ENCODE assay signal across 18 mouse cellular contexts in genomic region chr5:32092281-32092680, GRCm38 (mm10). TPM values are rescaled to one million over a fixed set of nuclear protein-coding genes. Genes with fewer than 3 reads are reported as not detected.
DNase-seq lines count a peak whose midpoint lies in the region; TF ChIP-seq lines count a peak whose summit lies in the region.
"Had no signal": no experiment of that assay in that cellular context is flagged by ENCODE, and none has a peak within 500 bp of the region (broad histone marks: within the 10 kb centered on the region; RNA-seq: fewer than 3 reads in every experiment).

No protein-coding gene starts in this region.

- no peak overlapping the region for H3K4me3 ChIP-seq in kidney, adult 2 months (ENCODE audit: insufficient read depth, low read depth, low read length)
- H3K4me3 ChIP-seq in liver, adult 2 months (ENCODE audit: insufficient read depth, low read depth, low read length): no peak overlapping the region
- H3K4me3 ChIP-seq: embryonic facial prominence, embryonic 12.5 days; erythroblast, embryonic 14.5 days; forebrain, embryonic 12.5 days; forebrain, embryonic 15.5 days; hindbrain, embryonic 12.5 days; hindbrain, embryonic 15.5 days had no signal

- no peaks in the 10 kb centered on the region for H3K36me3 ChIP-seq in kidney, adult 2 months (ENCODE audit: control insufficient read depth, insufficient read depth, low read length)
- H3K36me3 ChIP-seq in liver, adult 2 months (ENCODE audit: control insufficient read depth, insufficient read depth, low read length): no peaks in the 10 kb centered on the region
- H3K36me3 ChIP-seq: embryonic facial prominence, embryonic 12.5 days; forebrain, embryonic 12.5 days; forebrain, embryonic 15.5 days; hindbrain, embryonic 12.5 days; hindbrain, embryonic 15.5 days had no signal

- peak; percentile 43 for DNase-seq in kidney, adult 2 months
- no peak for DNase-seq in kidney, adult 18-20 months
- peak; percentile 97 for DNase-seq in liver, adult 2 months (ENCODE audit: extremely low read depth, low read depth, low spot score)
- DNase-seq in liver: no peak
- peak; percentile 37 for DNase-seq in NIH3T3 (ENCODE audit: low read depth)
- no peak for DNase-seq in adrenal gland, postnatal 10 days
- DNase-seq: adrenal gland, adult 8-10 months; cerebellum, adult 18-20 months; cerebellum, adult 9-10 months; cerebellum, postnatal 14 days; gastrocnemius, postnatal 25 days; heart, adult 18-20 months had no signal

- no peaks in the 10 kb centered on the region for H3K79me2 ChIP-seq in liver, adult 2 months (ENCODE audit: control insufficient read depth, insufficient read depth, low read length)

- no peaks in the 10 kb centered on the region for H3K27me3 ChIP-seq in kidney, adult 2 months (replicated peaks; ENCODE audit: control insufficient read depth, insufficient read depth, low read length)
- H3K27me3 ChIP-seq in liver, adult 2 months (ENCODE audit: control insufficient read depth, insufficient read depth, low read length): no peaks in the 10 kb centered on the region
- H3K27me3 ChIP-seq: embryonic facial prominence, embryonic 12.5 days; forebrain, embryonic 12.5 days; forebrain, embryonic 15.5 days; hindbrain, embryonic 12.5 days; hindbrain, embryonic 15.5 days had no signal

- no peak for TF ChIP-seq CTCF in kidney, adult 2 months (conservative IDR thresholded peaks at IDR 0.05; ENCODE audit: insufficient read depth, insufficient read length, low read depth, low read length)
- no peak for TF ChIP-seq CTCF in liver, adult 2 months (IDR thresholded peaks at IDR 0.05; ENCODE audit: low read depth, low read length)

- H3K27ac ChIP-seq in kidney, adult 2 months (ENCODE audit: insufficient read depth, low read depth, low read length): no peak overlapping the region
- H3K27ac ChIP-seq in liver, adult 2 months (replicated peaks; ENCODE audit: insufficient read depth, low read depth, low read length): peak overlapping the region; percentile 63
- H3K27ac ChIP-seq: embryonic facial prominence, embryonic 12.5 days; forebrain, embryonic 12.5 days; forebrain, embryonic 15.5 days; hindbrain, embryonic 12.5 days; hindbrain, embryonic 15.5 days had no signal

- H3K9ac ChIP-seq in liver, adult 2 months (ENCODE audit: low read depth, low read length): no peak overlapping the region
- H3K9ac ChIP-seq: embryonic facial prominence, embryonic 12.5 days; forebrain, embryonic 12.5 days; forebrain, embryonic 15.5 days; hindbrain, embryonic 12.5 days; hindbrain, embryonic 15.5 days had no signal

- no peak for TF ChIP-seq POLR2A in kidney, adult 2 months (IDR thresholded peaks at IDR 0.05; ENCODE audit: low read depth, low read length)
- no peak for TF ChIP-seq POLR2A in liver, adult 2 months (IDR thresholded peaks at IDR 0.05; ENCODE audit: extremely low read depth, insufficient read depth, low read length)

- no peaks in the 10 kb centered on the region for H3K4me1 ChIP-seq in kidney, adult 2 months (ENCODE audit: control insufficient read depth, insufficient read depth, low read length)
- H3K4me1 ChIP-seq in liver, adult 2 months (ENCODE audit: control insufficient read depth, insufficient read depth, low read length): peaks cover 13% of the 10 kb centered on the region
- H3K4me1 ChIP-seq: embryonic facial prominence, embryonic 12.5 days; forebrain, embryonic 12.5 days; forebrain, embryonic 15.5 days; hindbrain, embryonic 12.5 days; hindbrain, embryonic 15.5 days had no signal

RNA-seq across cellular contexts. Expression of gene Fosl2, which starts 43.3 kb away (rescaled TPM):
- 7.5 and 9.0 TPM in 2 replicates for polyA plus RNA-seq in kidney, adult 2 months (2012; rRNA removed)
- total RNA-seq in liver, adult 2 months (2014; rRNA removed): 2.1 and 4.2 TPM in 2 replicates
- 2.6 and 4.4 TPM in 2 replicates for polyA plus RNA-seq in liver, adult 2 months (2012; rRNA removed)
- total RNA-seq in adrenal gland, postnatal 10 days (2021): 100 to 1,000 TPM; 167 to 194 TPM

Comparison
In these comparisons a context has a peak if more than half of its experiments do, and no peak if none do; other contexts are left out.
1. DNase-seq: peak in kidney, adult 2 months (single experiment), liver, adult 2 months (single experiment) and NIH3T3 (single experiment); none in kidney, adult 18-20 months (single experiment), liver (single experiment) and adrenal gland, postnatal 10 days (single experiment).
2. RNA of gene Fosl2, which starts 43.3 kb away (total RNA-seq): 167 to 194 TPM in adrenal gland, postnatal 10 days; 2.1 to 4.2 TPM in liver, adult 2 months; every median in the first group is over 10 times any median in the second.